In the genomic region with DNA sequence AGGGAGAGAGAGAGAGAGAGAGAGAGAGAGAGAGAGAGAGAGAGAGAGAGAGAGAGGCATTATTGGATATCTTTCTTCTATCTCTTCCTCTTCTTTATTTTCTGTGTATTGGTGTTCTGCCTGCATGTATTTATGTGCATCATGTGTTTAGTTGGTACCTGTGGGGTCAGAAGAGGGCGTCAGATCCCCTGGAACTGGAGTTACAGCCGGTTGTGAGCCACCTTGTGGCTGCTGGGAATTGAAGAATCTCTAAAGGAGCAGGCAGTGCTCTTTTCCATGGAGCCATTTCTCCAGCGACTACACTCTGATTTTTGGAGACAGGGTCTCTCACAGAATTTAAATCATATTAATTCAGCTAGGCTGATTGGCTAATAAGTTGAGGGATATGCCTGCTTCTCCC, we compare ENCODE assay signal across 29 mouse cellular contexts.
DNase-seq lines count a peak whose midpoint lies in the region; ATAC-seq and TF ChIP-seq lines count a peak whose summit lies in the region.
"Had no signal": no experiment of that assay in that cellular context is flagged by ENCODE, and none has a peak within 500 bp of the region (broad histone marks: within the 10 kb centered on the region; RNA-seq: fewer than 3 reads in every experiment).

No protein-coding gene starts in this region.

- ATAC-seq in lung, postnatal 0 days = no peak
- no peak for ATAC-seq in megakaryocyte, adult 5-6 weeks (ENCODE audit: poor library complexity, severe bottlenecking)
- ATAC-seq: CD4-positive, CD25-positive, alpha-beta regulatory T cell, adult 4 months; forebrain, embryonic 15.5 days; hindbrain, postnatal 0 days; inflammation-experienced regulatory T-cells, adult 6 months had no signal

- no peak overlapping the region for H3K27ac ChIP-seq in lung, postnatal 0 days (ENCODE audit: low read length)
- H3K27ac ChIP-seq: embryonic facial prominence, embryonic 10.5 days; embryonic facial prominence, embryonic 13.5 days; forebrain, embryonic 12.5 days; forebrain, embryonic 15.5 days; heart, adult 2 months; heart, embryonic 10.5 days; heart, embryonic 13.5 days; hindbrain, embryonic 14.5 days; hindbrain, postnatal 0 days had no signal

- no peak for TF ChIP-seq EP300 in lung, postnatal 0 days (IDR thresholded peaks at IDR 0.05)

- H3K9me3 ChIP-seq in lung, postnatal 0 days (ENCODE audit: low read length) = no peaks in the 10 kb centered on the region
- H3K9me3 ChIP-seq: embryonic facial prominence, embryonic 10.5 days; embryonic facial prominence, embryonic 13.5 days; forebrain, embryonic 12.5 days; forebrain, embryonic 15.5 days; heart, embryonic 10.5 days; heart, embryonic 13.5 days had no signal

- no peak overlapping the region for H3K4me3 ChIP-seq in lung, postnatal 0 days (ENCODE audit: low read depth, low read length)
- H3K4me3 ChIP-seq: embryonic facial prominence, embryonic 10.5 days; embryonic facial prominence, embryonic 13.5 days; erythroblast, embryonic 14.5 days; forebrain, embryonic 12.5 days; forebrain, embryonic 15.5 days; heart, adult 2 months; heart, embryonic 10.5 days; heart, embryonic 13.5 days had no signal

- no peak for DNase-seq in lung, postnatal 0 days (ENCODE audit: low spot score)
- DNase-seq in lung, postnatal 4 days = no peak
- DNase-seq in ES-CJ7 (ENCODE audit: low read depth, low spot score) (peak; percentile 58), ZHBTc4 (ENCODE audit: low read depth, low spot score) (peak; percentile 45)
- no peak for DNase-seq in kidney, adult 18-20 months
- DNase-seq: adrenal gland, adult 2 months; adrenal gland, postnatal 14 days; cerebellum, adult 11-12 months; cerebellum, adult 8-10 months; cerebellum, postnatal 10 days; cerebellum, postnatal 36 days; embryo, embryonic 11 days; gastrocnemius, postnatal 10 days; gastrocnemius, postnatal 36 days; heart, adult 2 months; heart, postnatal 14 days; heart, postnatal 4 days had no signal

- no peak overlapping the region for H3K4me2 ChIP-seq in lung, postnatal 0 days (replicated peaks; ENCODE audit: low read depth, low read length)
- H3K4me2 ChIP-seq: embryonic facial prominence, embryonic 13.5 days; forebrain, embryonic 12.5 days; forebrain, embryonic 15.5 days; heart, embryonic 13.5 days; hindbrain, embryonic 14.5 days had no signal

- peaks cover 3% of the 10 kb centered on the region; the same call in 1 of the 2 replicates for H3K4me1 ChIP-seq in lung, postnatal 0 days (ENCODE audit: insufficient read depth, low read depth, low read length)
- H3K4me1 ChIP-seq: forebrain, embryonic 15.5 days had no signal

- no peak overlapping the region for H3K9ac ChIP-seq in lung, postnatal 0 days (replicated peaks; ENCODE audit: low read depth)
- H3K9ac ChIP-seq: embryonic facial prominence, embryonic 13.5 days; forebrain, embryonic 12.5 days; forebrain, embryonic 15.5 days; heart, embryonic 13.5 days; hindbrain, embryonic 14.5 days had no signal

- TF ChIP-seq CTCF in lung, postnatal 0 days (IDR thresholded peaks at IDR 0.05) = peak; percentile 6; the same call in 1 of the 2 replicates

- H3K27me3 ChIP-seq in lung, postnatal 0 days (replicated peaks; ENCODE audit: insufficient read depth, low read length) = no peaks in the 10 kb centered on the region

- no peaks in the 10 kb centered on the region for H3K36me3 ChIP-seq in lung, postnatal 0 days (ENCODE audit: insufficient read depth, low read length)
- H3K36me3 ChIP-seq: embryonic facial prominence, embryonic 10.5 days; embryonic facial prominence, embryonic 13.5 days; forebrain, embryonic 12.5 days; forebrain, embryonic 15.5 days; heart, embryonic 10.5 days; heart, embryonic 13.5 days had no signal

- WGBS in lung, postnatal 0 days = 45% methylated on average over 3 of the region's 3 CpGs

Comparison
In these comparisons a context has a peak if more than half of its experiments do, and no peak if none do; other contexts are left out.
1. DNase-seq: peak in ES-CJ7 (single experiment) and ZHBTc4 (single experiment); none in lung, postnatal 0 days (single experiment), lung, postnatal 4 days (0 of 2) and kidney, adult 18-20 months (single experiment).